Mouse (Mus musculus) stomach, embryonic 14.5 days (tissue): ENCODE results near the gene Anp32a. TPM values are rescaled to one million over a fixed set of nuclear protein-coding genes. Genes with fewer than 3 reads are reported as not detected.

ENCODE experiments used
- ATAC-seq: fragments of 200-750 bp; cut with Nextera tagmentation; 2 replicates; pipeline ENCODE4 v1.8.0; 2017; ENCODE audit warnings: low read depth, moderate TSS enrichment; ENCODE audit not compliant: insufficient number of reproducible peaks, insufficient read depth, low FRiP score
- H3K27ac ChIP-seq: fragments of 300-500 bp; sonication (generic); 2 replicates; pipeline ENCODE4 v1.5.1; 2014; ENCODE audit warnings: mild to moderate bottlenecking, low read length, moderate library complexity, mixed read lengths
- H3K27me3 ChIP-seq: fragments of 300-500 bp; sonication (generic); 2 replicates; pipeline ENCODE4 v1.6.1; 2014; ENCODE audit warnings: low read length, control low read depth, mixed read lengths; ENCODE audit not compliant: control insufficient read depth, insufficient read depth
- H3K36me3 ChIP-seq: fragments of 300-500 bp; sonication (generic); 2 replicates; pipeline ENCODE4 v1.6.1; 2014; ENCODE audit warnings: mild to moderate bottlenecking, control low read depth, low read length, moderate library complexity, mixed read lengths; ENCODE audit not compliant: control insufficient read depth, insufficient read depth
- H3K4me1 ChIP-seq: fragments of 300-500 bp; sonication (generic); 2 replicates; pipeline ENCODE4 v1.6.1; 2014; ENCODE audit warnings: low read length, control low read depth, mixed read lengths; ENCODE audit not compliant: control insufficient read depth, insufficient read depth
- H3K4me2 ChIP-seq: fragments of 300-500 bp; sonication (generic); replicated peaks from 2 replicates; pipeline ENCODE4 v1.6.1; 2014; ENCODE audit warnings: low read depth, low read length, control low read depth
- H3K4me3 ChIP-seq: fragments of 300-500 bp; sonication (generic); 2 replicates; pipeline ENCODE4 v1.5.1; 2014; ENCODE audit warnings: low read depth, low read length, control low read depth
- H3K9ac ChIP-seq: fragments of 300-500 bp; sonication (generic); replicated peaks from 2 replicates; pipeline ENCODE4 v1.6.1; 2014; ENCODE audit warnings: low read depth, mild to moderate bottlenecking, control low read depth, low read length, moderate library complexity, mixed read lengths
- H3K9me3 ChIP-seq: fragments of 300-500 bp; sonication (generic); 2 replicates; pipeline ENCODE4 v1.6.1; 2016; ENCODE audit warnings: low read depth, low read length, control low read depth; ENCODE audit not compliant: control insufficient read depth
- WGBS: fragments of 180-500 bp; shearing (Covaris S2); extraction: QIAGEN DNeasy Blood & Tissue Kit; methylation state at CpG from one replicate; pipeline ENCODE4 v1.1.7; 2014; 5-methylcytosine and 5-hydroxymethylcytosine counted together
- polyA plus RNA-seq: library from polyadenylated mRNA; unstranded; fragments of >200 nt; fragmentation: Nextera tagmentation; extraction: Ambion mirVana; gene quantifications from 2 replicates; pipeline ENCODE4 v1.2.1, GENCODE M21; 2014

Gene Anp32a
- polyA plus RNA-seq, 1 experiment from 2014 or later = 108 TPM

GRCm38 (mm10) chr9:62393531-62393930 is 52.4 kb downstream of the Anp32a start:
- ATAC-seq = no peak
- H3K4me1 ChIP-seq = no peaks in the 10 kb centered on the region
- no peak overlapping the region for H3K4me2 ChIP-seq
- H3K27me3 ChIP-seq = no peaks in the 10 kb centered on the region
- WGBS = 62% methylated on average over 2 of the region's 2 CpGs
- H3K9ac ChIP-seq = no peak overlapping the region
- no peak overlapping the region for H3K27ac ChIP-seq
- H3K9me3 ChIP-seq = no peaks in the 10 kb centered on the region
- H3K36me3 ChIP-seq = no peaks in the 10 kb centered on the region
- H3K4me3 ChIP-seq = no peak overlapping the region

- Histone ChIP-seq H3K4me1 (no peaks in the 10 kb centered on the region), H3K4me2 (no peak overlapping the region), H3K27me3 (no peaks in the 10 kb centered on the region), H3K9ac (no peak overlapping the region), H3K4me3 (no peak overlapping the region), H3K27ac (no peak overlapping the region), H3K36me3 (no peaks in the 10 kb centered on the region), H3K9me3 (no peaks in the 10 kb centered on the region)
- 47% methylated on average over 2 of the region's 2 CpGs for WGBS
- no peak for ATAC-seq
These were observed 53.1 kb downstream of the Anp32a start for GRCm38 (mm10) chr9:62394163-62394562.

- ATAC-seq = no peak
- Histone ChIP-seq H3K36me3 (no peaks in the 10 kb centered on the region), H3K9me3 (no peaks in the 10 kb centered on the region), H3K9ac (no peak overlapping the region), H3K27me3 (no peaks in the 10 kb centered on the region), H3K4me1 (0 out of 2 replicates have a peak, but pooled peaks cover 3% of the 10 kb centered on the region), H3K27ac (no peak overlapping the region), H3K4me3 (no peak overlapping the region), H3K4me2 (no peak overlapping the region)
- WGBS = 50% methylated on average over 11 of the region's 11 CpGs
These were observed 59.6 kb downstream of the Anp32a start for GRCm38 (mm10) chr9:62400531-62401170.

GRCm38 (mm10) chr9:62401589-62401988 is 60.5 kb downstream of the Anp32a start:
- no peaks in the 10 kb centered on the region for H3K27me3 ChIP-seq
- no peaks in the 10 kb centered on the region for H3K36me3 ChIP-seq
- no peak overlapping the region for H3K4me3 ChIP-seq
- ATAC-seq = no peak
- H3K27ac ChIP-seq = no peak overlapping the region
- no peak overlapping the region for H3K4me2 ChIP-seq
- no peak overlapping the region for H3K9ac ChIP-seq
- H3K9me3 ChIP-seq = no peaks in the 10 kb centered on the region
- 0 out of 2 replicates have a peak, but pooled peaks cover 3% of the 10 kb centered on the region for H3K4me1 ChIP-seq
- 63% methylated on average over 1 of the region's 1 CpGs for WGBS

- 63% methylated on average over 7 of the region's 7 CpGs for WGBS
- Histone ChIP-seq H3K36me3 (no peaks in the 10 kb centered on the region), H3K27ac (no peak overlapping the region), H3K4me3 (no peak overlapping the region), H3K4me1 (no peaks in the 10 kb centered on the region), H3K9ac (no peak overlapping the region), H3K27me3 (no peaks in the 10 kb centered on the region), H3K4me2 (no peak overlapping the region), H3K9me3 (no peaks in the 10 kb centered on the region)
- ATAC-seq = no peak
These were observed 65.4 kb downstream of the Anp32a start for GRCm38 (mm10) chr9:62406423-62407013.

GRCm38 (mm10) chr9:62407357-62408146 is 66.5 kb downstream of the Anp32a start:
- H3K4me1 ChIP-seq = no peaks in the 10 kb centered on the region
- no peak for ATAC-seq
- 64% methylated on average over 5 of the region's 5 CpGs for WGBS
- H3K27ac ChIP-seq = no peak overlapping the region
- H3K9ac ChIP-seq = no peak overlapping the region
- no peak overlapping the region for H3K4me3 ChIP-seq
- no peaks in the 10 kb centered on the region for H3K36me3 ChIP-seq
- no peak overlapping the region for H3K4me2 ChIP-seq
- H3K9me3 ChIP-seq = no peaks in the 10 kb centered on the region
- no peaks in the 10 kb centered on the region for H3K27me3 ChIP-seq

- no peak for ATAC-seq
- Histone ChIP-seq H3K9ac (no peak overlapping the region), H3K36me3 (no peaks in the 10 kb centered on the region), H3K9me3 (no peaks in the 10 kb centered on the region; the same call in 1 of the 2 replicates), H3K27ac (no peak overlapping the region), H3K27me3 (no peaks in the 10 kb centered on the region), H3K4me3 (no peak overlapping the region), H3K4me1 (peaks cover 12% of the 10 kb centered on the region; the same call in 1 of the 2 replicates), H3K4me2 (no peak overlapping the region)
- WGBS = 58% methylated on average over 5 of the region's 5 CpGs
These were observed 77.6 kb downstream of the Anp32a start for GRCm38 (mm10) chr9:62418742-62419141.

- peak overlapping the region; percentile 10; the same call in 1 of the 2 replicates for H3K4me3 ChIP-seq
- ATAC-seq = no peak
These were observed 79.3 kb downstream of the Anp32a start for GRCm38 (mm10) chr9:62420261-62420917.

More at GRCm38 (mm10) chr9:62420261-62420917, 79.3 kb downstream of the Anp32a start:
- Histone ChIP-seq H3K36me3 (no peaks in the 10 kb centered on the region), H3K4me1 (peaks cover 4% of the 10 kb centered on the region; the same call in 1 of the 2 replicates), H3K27ac (peak overlapping the region; percentile 61; the same call in 1 of the 2 replicates), H3K9ac (no peak overlapping the region), H3K4me2 (peak overlapping the region; percentile 49; the same call in 1 of the 2 replicates), H3K27me3 (no peaks in the 10 kb centered on the region), H3K9me3 (no peaks in the 10 kb centered on the region; the same call in 1 of the 2 replicates)
- WGBS = 57% methylated on average over 10 of the region's 10 CpGs
